Mouse (Mus musculus): ENCODE measurements around the gene Rgl2.

DNA sequence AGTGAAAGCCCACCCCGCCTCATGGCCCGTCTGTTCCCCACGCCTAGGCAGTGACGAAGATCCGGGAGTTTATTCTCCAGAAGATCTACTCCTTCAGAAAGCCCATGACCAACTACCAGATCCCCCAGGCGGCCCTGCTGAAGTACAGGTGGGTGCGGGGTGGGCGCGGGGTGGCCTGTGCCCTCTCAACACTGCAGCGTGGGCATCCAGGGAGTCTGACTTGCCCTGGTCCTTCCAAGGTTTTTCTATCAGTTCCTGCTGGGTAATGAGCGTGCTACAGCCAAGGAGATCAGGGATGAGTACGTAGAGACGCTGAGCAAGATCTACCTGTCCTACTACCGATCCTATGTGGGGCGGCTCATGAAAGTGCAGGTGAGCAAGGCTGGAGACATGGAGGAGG, 30.6 kb downstream of the Rgl2 start:
- TF ChIP-seq EP300 (IDR thresholded peaks at IDR 0.05) (no peak), CTCF (IDR thresholded peaks at IDR 0.05) (no peak)
